Mouse (Mus musculus): ENCODE measurements around the gene Tyw1.

Gene Tyw1

DNA sequence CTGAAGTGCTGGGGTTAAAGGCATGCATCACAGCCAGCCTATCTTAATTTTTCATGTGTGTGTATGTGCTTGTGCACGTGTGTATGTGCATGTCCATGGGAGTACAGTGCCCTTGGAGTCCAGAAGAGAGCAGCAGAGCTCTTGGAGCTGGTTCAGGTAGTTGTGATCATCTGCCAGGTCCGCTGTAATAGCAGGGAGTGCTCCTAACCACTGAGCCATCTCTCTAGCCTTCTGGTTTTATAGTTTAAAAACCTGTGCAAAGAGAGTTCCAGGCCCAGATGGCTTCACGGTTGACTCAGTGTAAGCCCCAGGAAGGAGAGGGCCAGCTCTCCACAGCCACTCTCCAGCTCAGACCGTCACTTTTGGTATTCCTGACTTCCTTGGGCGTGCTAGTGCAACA is 64.4 kb downstream of the Tyw1 start:
- DNase-seq: no peak

DNA sequence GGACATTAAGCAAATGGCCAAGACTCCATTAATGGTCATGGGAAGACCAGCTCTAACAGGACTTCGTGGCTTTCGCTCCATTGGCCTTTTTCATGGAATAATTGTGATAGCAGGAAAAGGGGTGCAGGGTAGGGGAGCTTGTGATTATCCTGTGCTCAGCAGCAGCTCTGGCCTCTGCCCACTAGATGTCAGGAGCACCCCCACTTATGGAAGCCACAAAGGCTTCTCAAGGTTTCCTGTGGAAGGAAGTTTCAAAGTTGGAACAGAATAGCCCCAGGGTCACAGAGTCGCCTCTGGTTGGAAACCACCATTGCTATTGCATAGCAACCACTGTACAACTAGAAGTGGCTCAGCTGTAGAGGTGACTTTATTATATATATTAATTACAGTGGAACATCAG is 65.1 kb downstream of the Tyw1 start:
- peak; percentile 29 for DNase-seq

DNA sequence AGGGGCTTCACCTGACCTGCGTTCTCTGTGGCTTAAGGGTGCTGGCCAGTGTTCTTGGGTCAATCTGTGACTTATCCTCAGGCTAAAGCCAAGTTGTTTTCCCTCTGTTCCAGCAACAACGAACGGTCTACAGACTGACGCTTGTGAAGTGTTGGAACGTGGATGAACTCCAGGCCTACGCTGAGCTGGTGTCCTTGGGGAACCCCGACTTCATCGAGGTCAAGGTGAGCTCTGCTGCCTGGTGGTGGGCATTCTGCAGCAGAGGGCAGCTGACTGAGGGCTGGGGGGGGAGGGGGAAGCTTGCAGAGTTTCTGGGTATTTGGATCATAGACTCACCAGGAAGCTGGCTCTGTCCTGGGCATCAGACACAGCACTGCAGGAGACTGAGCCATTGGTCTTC is 70.1 kb downstream of the Tyw1 start:
- DNase-seq: no peak

DNA sequence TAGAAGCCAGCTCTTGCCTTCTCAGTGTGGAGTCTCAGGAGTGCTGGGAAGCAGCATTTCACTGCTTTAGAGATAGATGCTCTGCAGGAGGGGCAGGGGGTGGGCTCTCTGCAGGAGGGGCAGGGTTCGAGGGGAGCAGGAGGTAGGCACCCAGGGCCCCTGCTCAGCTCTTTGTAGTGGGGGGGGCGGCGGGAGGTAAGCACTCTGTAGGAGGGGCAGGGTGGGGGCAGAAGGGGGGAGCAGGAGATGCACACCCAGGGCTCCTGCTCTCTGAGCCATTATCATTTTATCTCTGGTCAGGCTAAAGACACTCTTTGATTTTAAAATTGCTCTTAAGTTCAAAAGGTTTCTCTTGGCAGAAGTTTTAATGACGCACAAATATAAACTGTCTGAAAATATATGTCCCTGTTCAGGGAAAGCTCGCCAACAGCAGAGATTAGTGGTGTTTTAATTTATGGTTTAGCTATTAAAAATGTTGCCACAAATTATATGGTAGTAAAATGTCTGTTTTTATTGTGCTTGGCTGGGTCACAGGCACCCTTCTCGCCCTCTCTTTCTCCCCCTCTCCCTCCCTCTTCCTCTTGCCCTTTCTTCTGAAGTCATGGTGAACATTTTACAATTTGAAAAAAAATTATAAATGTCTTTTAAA is 72.3 kb downstream of the Tyw1 start:
- DNase-seq: peak; percentile 52

DNA sequence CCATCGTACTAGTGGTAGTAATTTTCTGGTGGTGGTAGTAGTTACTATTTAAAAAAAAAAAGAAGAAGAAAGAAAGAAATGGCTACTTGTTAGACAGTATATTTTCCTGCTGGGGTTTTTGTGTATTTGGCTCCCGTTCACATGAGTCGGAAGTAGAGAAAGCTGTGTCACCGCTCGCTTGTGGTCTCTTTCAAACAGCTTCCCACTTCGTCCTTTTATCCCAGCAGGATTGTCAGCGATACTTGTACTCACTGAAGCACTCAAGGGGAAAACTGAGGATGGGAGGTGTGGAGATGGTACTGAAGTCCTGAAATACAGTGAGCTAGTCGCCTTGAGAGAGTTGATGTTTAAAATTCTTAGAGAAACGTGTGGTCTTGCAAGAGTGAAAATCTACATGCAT is 72.9 kb downstream of the Tyw1 start:
- DNase-seq: peak; percentile 16

DNA sequence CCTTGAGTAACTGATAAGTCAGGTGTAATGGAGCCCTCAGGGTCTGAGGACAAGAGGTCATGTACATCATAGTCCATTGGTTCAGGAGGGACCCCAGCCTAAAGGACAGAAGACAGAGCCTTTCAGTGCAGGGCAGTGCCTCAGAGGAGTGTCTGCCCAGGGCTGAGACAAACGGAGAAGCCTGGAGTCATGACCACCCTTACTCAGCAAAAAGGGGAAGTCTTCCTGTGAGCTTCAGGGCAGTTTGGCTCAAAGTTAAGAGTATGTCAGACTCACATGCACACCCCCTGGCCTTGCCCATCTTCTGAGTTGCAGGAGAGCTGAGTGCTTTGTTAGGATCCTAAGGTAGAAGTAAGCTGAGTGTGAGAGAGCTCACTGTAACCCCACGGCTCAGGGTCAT is 74.5 kb downstream of the Tyw1 start:
- no peak for DNase-seq

DNA sequence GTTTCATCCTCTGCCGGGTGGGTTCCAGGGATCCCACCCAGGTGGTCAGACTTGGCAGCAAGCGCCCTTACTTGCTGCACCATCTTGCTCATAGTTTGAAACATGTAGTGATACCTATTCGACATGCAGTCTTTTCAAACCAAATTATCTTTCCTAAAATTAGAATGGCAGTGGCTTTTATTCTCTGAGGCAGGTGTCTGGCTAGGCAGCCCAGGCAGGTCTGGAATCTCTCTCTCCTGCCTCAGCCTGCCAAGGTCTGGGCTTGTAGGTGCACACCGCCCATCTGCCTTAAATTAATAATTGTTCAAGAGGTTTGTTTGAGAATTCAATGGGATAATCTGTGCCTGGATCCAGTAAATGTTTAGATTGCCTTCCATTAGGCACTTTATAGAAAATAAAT is 75.4 kb downstream of the Tyw1 start:
- no peak for DNase-seq

DNA sequence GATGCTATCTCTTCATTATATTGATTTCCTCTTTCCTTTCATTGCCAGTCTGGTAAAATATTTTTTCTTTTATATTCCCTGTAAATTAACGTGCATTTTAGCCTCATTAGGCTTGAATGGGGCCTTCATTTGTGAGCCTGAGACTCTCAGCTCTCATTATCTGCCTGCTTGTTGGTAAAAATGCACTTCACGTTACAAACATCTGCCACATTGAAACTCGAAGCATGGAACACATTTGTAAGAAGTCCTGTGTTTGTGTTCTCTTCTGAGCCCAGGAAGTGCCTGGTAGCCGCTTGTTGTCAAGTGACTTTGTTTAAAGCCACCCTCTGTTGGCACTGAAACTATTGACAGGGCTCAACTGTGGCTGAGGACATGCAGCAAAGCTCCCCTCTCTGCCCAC is 75.8 kb downstream of the Tyw1 start:
- DNase-seq: no peak

DNA sequence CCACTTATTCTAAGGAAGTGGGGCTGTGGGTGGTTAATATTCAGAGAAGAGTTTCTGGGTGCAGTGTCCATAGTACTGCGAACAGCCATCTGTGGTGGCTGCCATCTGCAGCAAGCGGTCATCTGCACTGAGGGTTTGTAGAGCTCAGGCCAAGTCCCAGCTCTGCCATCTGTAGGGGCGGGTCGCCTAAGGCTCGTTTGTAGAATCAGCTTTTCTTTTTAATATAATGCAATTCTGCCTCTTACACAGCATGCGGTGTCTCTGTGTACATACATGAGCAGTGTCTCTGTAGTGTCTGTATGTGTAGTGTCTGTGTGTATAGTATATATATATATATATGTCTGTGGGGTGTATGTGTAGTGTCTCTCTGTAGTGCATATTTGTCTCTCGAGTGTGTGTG is 78.1 kb downstream of the Tyw1 start:
- DNase-seq: no peak

DNA sequence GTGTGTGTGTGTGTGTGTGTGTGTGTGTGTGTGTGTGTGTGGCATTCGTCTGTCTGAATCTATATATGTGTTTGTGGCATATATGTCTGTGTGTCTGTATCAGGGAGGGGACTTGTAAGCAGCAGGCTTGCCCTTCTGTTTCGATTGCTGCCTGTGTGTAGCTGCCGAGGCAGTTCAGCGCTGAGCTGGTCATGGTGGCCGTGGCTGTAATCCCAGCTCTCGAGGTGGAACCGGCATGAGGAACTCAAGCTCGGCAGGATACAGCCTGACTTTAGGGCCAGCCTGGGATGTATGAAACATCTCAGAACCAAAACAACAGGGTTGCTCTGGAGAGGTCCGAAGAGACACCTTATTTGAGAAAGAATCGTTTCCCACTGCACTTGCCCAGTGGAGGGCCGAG is 78.6 kb downstream of the Tyw1 start:
- DNase-seq: no peak

DNA sequence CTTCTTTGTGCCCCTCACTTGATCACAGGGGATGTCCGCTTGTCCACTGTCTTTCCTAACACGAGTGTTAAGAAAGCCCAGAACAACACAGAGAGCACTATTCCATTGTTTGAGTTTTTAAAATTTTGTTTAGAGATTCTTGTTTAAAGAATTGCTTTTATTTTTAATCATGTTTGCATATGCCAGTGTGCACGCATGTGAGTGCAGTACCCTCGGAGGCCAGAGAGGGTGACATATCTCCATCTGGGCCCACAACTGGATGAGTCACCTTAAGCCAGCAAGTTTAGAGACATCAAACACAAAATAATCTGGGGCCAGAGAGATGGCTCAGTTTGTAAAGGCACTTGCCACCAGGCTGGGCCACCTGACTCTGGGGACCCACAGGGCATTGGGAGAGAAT is 80.0 kb downstream of the Tyw1 start:
- no peak for DNase-seq

DNA sequence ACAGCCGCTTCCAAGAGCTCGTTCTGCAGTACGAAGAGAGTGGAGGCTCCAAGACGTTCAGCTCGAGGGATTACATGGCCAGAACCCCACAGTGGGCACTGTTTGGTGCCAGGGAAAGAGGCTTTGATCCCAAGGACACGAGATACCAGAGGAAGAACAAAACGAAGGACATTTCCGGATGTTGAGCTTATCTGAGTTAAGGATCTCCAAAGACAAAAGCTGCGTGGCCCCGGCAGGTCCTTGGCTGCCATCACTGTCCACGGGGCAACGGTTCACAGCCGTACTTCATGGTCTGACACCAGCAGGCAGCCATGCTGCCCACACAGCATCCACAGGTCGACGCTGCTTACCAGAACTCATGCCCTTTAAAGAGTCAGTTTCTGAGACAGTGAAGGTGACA is 85.2 kb downstream of the Tyw1 start:
- no peak for DNase-seq

DNA sequence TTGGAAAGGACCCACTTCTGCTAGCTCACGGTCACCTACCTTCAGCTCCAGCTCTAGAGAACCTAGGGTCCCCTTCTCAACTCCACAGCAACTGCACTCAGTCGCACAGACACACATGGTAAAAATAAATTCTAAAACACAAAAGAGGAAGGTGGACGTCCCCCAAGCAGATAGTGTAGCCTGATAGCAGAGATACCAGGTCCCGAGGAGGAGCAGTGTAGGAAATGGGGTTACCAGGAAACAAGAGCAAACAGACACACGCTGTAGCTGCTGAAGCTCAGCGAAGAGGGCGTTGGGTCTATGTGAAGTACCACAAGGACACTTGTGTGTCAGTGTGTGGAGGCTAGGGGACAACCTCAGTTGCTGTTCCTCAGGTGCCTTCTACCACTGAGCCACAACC is 89.6 kb downstream of the Tyw1 start:
- DNase-seq: no peak

DNA sequence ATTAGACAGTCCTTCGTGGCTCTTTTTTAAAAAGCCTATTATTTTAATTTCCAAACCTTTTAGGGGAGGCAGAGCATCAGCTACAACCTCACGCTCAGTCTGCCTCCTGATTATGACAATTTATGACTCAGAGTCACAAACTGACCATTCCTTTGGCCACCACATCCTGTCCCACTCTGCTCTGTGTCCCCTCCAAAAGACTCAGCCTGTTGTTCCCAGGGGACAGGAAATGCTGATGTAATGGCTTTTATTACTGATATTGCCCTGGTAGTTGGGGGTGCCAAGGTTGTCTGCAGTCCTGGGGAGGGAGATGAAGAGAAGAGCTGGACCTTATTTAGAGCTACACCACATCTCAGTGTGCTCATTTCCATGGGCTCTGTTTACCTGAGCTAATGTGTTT is 90.5 kb downstream of the Tyw1 start:
- DNase-seq: peak; percentile 46

DNA sequence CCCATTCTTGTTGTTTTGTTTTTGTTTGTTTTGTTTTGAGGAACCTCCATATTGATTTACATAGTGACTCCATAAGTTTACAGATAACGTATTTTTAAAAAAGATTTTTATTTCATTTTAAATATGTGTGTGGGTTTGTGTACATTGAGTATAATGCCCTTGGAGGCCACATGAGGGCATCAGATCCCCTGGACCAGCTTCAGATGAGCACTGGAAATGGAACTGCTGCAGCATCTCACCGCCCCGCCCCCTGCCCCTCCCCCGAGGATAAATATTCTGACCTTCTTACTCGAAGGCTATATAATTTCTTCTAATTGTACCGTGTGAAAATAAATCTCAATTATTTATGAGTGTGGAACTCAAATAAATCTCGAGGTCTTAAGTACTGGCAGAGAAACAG is 99.8 kb downstream of the Tyw1 start:
- no peak for DNase-seq

DNA sequence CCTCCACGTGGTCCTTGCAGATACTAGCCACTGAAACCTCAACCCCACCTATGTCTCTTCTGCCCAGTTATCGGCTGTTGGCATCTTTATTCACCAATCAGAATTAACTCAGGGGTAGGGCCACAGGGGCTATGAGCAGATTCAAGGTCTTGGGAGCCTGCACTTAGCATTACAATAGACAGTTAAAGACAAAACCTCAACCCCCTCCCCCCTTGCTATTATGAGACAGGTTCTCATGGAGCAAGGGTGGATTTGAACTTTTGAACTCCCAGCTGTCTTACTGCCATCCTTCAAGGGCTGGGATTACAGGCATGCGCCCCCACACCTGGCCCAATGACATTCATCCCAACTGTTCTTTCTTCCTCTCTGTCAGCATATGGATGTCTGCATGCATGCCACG is 107.7 kb downstream of the Tyw1 start:
- DNase-seq: no peak

DNA sequence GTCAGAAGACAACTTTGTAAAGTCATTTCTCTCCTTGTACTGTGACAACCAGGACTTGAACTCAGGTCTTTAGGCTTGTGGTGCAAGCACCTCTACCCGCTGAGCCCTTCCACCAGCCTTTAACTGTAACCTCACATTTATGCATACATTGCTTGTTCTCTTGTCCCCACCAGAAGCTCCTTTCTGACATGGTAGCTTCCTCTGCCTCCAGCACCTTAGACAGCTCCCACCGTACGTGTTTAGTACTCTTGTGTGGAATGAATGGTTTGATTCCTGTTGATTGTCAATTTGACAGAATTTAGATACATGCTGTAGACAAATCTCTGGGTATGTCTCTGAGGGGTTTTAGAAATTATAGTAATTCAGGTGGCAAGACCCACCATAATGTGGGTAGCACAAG is 108.4 kb downstream of the Tyw1 start:
- peak; percentile 16 for DNase-seq

DNA sequence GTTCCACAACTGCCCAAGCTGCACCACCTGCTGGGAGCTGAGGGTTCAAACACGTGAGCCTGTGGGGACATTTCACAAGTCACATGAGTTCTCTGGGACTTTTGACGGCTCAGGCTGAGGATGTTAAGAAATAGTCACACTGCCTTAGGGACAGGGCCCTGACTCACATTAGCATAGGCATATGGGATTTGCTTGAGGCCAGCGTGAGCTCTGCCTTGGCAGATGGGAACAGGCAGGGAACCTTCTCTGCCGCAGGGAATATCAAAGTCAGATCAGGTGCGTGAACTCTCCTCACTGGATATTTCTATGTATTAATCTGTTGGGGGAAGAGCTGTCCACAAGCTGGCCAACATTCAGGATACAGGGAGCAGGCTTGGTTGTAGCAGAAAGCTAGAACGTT is 112.8 kb downstream of the Tyw1 start:
- no peak for DNase-seq

DNA sequence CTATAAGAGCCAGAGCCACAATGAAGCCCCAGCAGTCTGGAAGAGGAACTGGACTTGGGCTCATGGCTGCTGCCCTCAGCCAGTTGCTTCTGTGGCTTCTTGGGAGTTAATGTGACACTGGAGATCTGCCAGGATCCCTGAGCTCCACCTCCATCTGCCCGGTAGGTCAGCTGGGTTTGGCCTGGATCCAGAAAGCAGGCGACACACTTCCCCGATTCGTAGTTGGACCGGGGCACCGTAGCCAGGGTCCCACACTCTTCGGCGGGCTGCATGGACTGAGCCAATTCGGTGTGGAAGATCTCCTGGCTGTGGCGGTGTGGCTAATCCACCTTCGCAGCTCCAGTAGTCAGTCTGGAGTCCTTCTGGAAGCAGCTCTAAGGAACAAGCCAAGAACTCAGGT is 113.8 kb downstream of the Tyw1 start, which contains the start of gene Caln1:
Caln1 (plus strand) TSS at position 219 of the 400 bp plus-strand sequence.
- peak; percentile 48 for DNase-seq

DNA sequence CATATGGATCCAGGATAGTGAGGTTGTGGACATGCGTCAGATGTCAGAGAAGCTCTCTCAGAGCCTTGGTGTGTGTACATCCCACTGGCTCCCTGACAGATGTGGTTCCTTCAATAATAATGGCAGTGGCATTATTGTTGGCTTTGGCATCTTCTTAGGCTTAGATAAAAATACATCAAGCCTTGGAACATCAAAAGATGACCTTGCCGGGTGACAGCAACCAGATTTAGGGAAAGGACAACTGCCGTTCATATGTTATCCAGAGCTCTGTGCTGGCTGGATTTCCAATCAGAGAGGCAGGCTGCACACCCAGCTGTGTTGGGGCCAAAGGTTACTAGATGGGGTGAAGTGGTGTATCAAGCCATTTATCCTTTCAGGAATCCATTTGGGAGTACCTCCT is 120.0 kb downstream of the Tyw1 start:
- no peak for DNase-seq

DNA sequence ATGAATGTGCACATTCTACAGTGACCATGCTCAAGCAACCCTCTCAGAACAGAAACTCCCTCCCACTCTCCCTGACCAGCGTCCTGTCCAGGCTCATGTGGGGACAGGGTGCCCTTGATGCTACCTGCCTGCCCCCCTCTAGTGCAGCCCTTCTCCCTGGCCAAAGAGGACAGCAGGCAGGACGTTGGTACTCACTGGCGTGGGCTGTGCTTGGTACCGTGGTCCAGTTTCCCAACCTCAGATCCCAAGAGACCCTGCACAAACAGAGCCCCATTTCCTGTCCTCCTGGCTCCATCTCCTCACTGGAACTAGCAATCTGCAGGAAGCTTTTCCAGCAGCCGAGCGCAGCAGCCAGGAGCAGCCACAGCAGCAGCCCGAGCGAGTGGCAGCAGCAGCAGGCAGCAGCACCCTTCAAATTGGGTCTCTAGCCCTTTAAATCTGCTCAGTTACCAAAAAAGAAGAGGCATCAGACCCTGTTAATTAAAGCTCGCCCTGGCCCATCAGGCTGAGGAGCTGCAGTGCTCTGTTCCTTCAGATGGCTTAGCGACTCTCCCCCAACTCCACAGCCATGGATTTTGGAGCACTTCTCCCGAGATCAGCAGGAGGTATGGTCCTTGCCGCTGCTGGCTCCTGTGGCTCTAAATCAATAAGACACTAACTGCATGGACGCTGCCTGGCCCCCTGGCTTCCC is 128.9 kb downstream of the Tyw1 start, which contains the start of gene A330070K13Rik:
A330070K13Rik (minus strand) TSS at position 410 of the 691 bp plus-strand sequence.
- DNase-seq: no peak

DNA sequence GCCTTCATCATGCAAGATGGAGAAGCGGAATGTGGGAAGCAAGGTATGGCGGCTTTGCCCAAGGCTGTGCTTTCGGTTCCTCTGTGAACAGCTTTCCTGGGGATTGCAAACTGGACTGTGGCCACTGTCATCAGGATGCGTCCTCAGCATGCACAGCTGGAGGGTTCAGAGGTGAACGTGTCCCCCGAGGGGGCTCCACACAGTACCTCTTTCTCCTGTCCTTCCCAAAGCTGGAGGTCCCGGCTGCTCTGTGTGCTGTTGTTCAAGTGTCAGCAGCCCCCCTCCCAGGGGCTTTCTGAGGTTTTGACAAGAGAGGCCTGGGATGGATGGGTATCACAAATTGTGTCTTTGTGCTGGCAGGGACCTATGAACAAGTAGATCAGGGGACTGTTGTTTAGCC is 131.0 kb downstream of the Tyw1 start:
- DNase-seq: no peak
